Mouse (Mus musculus): Measurements from ENCODE around the gene Scd4. TPM values are rescaled to one million over a fixed set of nuclear protein-coding genes. Genes with fewer than 3 reads are reported as not detected.

Gene Scd4
- polyA plus RNA-seq, 1 experiment from 2014 or later, result not detected

DNA sequence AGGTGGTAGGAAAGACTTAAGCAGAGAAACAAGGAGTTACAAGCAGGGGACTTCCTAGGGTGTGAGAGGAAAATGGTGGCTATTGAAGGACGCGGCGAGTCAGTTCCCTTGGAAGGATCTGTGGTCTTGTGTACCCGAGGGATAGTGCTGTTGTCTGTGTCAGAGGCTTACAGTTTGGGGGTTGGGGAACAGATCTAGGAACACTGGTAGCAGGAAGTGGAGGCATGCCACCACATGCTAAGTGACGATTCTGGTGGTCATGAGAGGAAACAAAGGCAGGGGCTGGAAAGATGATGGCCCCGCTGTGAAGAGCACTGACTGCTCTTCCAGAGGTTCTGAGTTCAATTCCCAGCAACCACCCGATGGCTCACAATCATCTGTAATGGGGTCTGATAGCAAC is 32.4 kb upstream of the Scd4 start:
- peaks cover 35% of the 10 kb centered on the region for H3K4me1 ChIP-seq (ENCODE audit: insufficient read depth)
- H3K4me3 ChIP-seq (ENCODE audit: low read depth, low read length), result no peak overlapping the region
- WGBS, result 72% methylated on average over 7 of the region's 7 CpGs
- H3K36me3 ChIP-seq (ENCODE audit: insufficient read depth), result peaks cover 96% of the 10 kb centered on the region
- peak overlapping the region; percentile 19; the same call in 1 of the 2 replicates for H3K27ac ChIP-seq (ENCODE audit: low read depth)
- DNase-seq (no peak), ATAC-seq (ENCODE audit: insufficient read depth) (no peak)
- peak overlapping the region; percentile 90 for H3K4me2 ChIP-seq
- H3K9me3 ChIP-seq (ENCODE audit: low read depth, low read length), result no peaks in the 10 kb centered on the region
- no peak overlapping the region for H3K9ac ChIP-seq
- no peak for TF ChIP-seq CTCF (IDR thresholded peaks at IDR 0.05; ENCODE audit: low read depth)
- H3K27me3 ChIP-seq (ENCODE audit: insufficient read depth, low read length), result no peaks in the 10 kb centered on the region

DNA sequence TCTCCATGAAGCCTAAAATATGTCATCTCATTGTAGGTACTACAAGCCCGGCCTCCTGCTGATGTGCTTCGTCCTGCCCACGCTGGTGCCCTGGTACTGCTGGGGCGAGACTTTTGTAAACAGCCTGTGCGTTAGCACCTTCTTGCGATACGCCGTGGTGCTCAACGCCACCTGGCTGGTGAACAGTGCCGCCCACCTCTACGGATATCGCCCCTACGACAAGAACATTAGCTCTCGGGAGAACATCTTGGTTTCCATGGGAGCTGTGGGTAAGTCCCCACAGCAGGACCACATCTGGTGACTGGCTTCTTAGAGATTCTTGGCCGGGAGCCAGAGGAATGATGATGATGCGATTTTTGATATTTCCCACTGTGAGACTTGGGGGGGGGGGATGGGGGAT is 31.7 kb upstream of the Scd4 start:
- Histone ChIP-seq H3K4me3 (ENCODE audit: low read depth, low read length) (no peak overlapping the region), H3K9me3 (ENCODE audit: low read depth, low read length) (no peaks in the 10 kb centered on the region), H3K4me2 (peak overlapping the region; percentile 90; the same call in 1 of the 2 replicates), H3K27ac (ENCODE audit: low read depth) (peak overlapping the region; percentile 9; the same call in 1 of the 2 replicates), H3K4me1 (ENCODE audit: insufficient read depth) (peaks cover 35% of the 10 kb centered on the region), H3K9ac (no peak overlapping the region), H3K27me3 (ENCODE audit: insufficient read depth, low read length) (no peaks in the 10 kb centered on the region), H3K36me3 (ENCODE audit: insufficient read depth) (peaks cover 96% of the 10 kb centered on the region)
- whole genome bisulfite sequencing, result 42% methylated on average over 16 of the region's 16 CpGs
- DNase-seq, result peak; percentile 94
- peak; percentile 64; the same call in 1 of the 2 replicates for ATAC-seq (ENCODE audit: insufficient read depth)
- TF ChIP-seq CTCF (IDR thresholded peaks at IDR 0.05; ENCODE audit: low read depth), result no peak

DNA sequence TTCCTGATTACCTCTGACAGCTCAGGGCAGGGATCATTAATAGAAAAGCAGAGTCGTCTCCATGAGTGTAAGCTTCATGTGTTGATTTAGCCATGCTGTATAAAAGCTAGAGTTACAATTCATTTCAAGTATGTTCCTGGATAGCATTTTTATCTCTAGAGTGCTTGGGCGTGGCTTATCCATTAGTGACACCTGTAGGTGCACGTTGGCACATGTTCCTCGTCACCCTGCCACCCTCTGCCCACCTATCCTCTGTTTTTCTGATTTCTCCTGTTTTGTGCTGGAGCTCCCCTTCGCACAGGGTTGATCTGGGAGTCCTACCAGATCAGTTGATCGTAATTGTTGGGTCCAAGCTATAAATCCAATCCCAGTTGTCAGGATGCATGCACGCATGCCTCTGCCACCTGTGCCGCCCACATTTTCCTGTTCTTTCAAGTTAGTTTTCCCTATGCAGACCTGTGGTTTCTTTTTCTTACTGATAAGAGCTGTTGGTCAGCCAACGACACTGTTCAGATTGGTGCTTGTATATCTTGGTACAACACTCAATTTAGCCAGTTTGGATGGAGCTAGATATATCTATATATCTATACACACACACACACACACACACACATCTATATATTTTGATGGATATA is 31.1 kb upstream of the Scd4 start:
- Histone ChIP-seq H3K36me3 (ENCODE audit: insufficient read depth) (peaks cover 96% of the 10 kb centered on the region), H3K9ac (no peak overlapping the region), H3K27me3 (ENCODE audit: insufficient read depth, low read length) (no peaks in the 10 kb centered on the region), H3K4me3 (ENCODE audit: low read depth, low read length) (no peak overlapping the region), H3K4me2 (no peak overlapping the region), H3K4me1 (ENCODE audit: insufficient read depth) (peaks cover 32% of the 10 kb centered on the region), H3K27ac (ENCODE audit: low read depth) (no peak overlapping the region), H3K9me3 (ENCODE audit: low read depth, low read length) (no peaks in the 10 kb centered on the region)
- 51% methylated on average over 9 of the region's 9 CpGs for WGBS
- no peak for TF ChIP-seq CTCF (IDR thresholded peaks at IDR 0.05; ENCODE audit: low read depth)
- DNase-seq (no peak), ATAC-seq (ENCODE audit: insufficient read depth) (no peak; the same call in 1 of the 2 replicates)

DNA sequence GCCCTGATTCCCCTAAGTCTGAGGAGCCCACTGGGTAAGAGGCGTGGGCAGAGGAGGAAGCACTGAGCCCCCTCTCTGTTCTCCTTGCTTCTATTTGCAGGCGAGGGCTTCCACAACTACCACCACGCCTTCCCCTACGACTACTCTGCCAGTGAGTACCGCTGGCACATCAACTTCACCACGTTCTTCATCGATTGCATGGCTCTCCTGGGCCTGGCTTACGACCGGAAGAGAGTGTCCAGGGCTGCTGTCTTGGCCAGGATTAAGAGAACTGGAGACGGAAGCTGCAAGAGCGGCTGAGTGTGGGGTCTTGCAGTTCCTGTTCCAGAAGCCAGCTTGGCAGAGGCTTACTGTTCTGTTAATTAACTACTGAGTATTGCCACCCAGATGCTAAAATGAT is 30.0 kb upstream of the Scd4 start:
- no peak overlapping the region for H3K4me3 ChIP-seq (ENCODE audit: low read depth, low read length)
- peaks cover 96% of the 10 kb centered on the region for H3K36me3 ChIP-seq (ENCODE audit: insufficient read depth)
- H3K27ac ChIP-seq (ENCODE audit: low read depth), result 0 out of 2 replicates have a peak overlapping the region, but pooled peaks have one; percentile 6
- no peak overlapping the region for H3K4me2 ChIP-seq
- H3K9ac ChIP-seq, result no peak overlapping the region
- no peaks in the 10 kb centered on the region for H3K9me3 ChIP-seq (ENCODE audit: low read depth, low read length)
- H3K4me1 ChIP-seq (ENCODE audit: insufficient read depth), result peaks cover 22% of the 10 kb centered on the region
- DNase-seq, result peak; percentile 29
- H3K27me3 ChIP-seq (ENCODE audit: insufficient read depth, low read length), result no peaks in the 10 kb centered on the region
- ATAC-seq (ENCODE audit: insufficient read depth), result no peak
- no peak for TF ChIP-seq CTCF (IDR thresholded peaks at IDR 0.05; ENCODE audit: low read depth)
- WGBS, result 65% methylated on average over 11 of the region's 11 CpGs

DNA sequence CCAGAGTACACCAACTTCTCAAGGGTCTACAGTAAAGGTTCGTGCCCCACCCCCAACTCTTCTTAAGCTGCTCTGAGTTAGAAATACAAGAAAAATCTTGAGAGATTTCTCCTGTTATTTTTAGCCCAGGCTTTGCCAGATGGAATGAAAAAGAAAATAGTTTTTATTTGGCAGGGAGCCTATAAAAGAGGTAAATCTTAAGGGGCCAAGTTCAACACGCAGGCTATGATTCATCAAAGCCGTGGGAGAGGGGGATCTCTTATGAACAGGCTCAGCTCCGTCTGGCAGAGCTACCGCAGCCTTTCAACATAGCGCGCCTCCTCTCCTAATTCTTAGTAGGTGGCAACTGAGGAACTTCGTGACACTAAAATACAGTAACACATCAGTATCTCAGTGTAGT is 29.4 kb upstream of the Scd4 start:
- ATAC-seq (ENCODE audit: insufficient read depth) (no peak), DNase-seq (peak; percentile 41)
- H3K36me3 ChIP-seq (ENCODE audit: insufficient read depth), result peaks cover 96% of the 10 kb centered on the region
- no peak overlapping the region for H3K27ac ChIP-seq (ENCODE audit: low read depth)
- H3K9ac ChIP-seq, result no peak overlapping the region
- H3K4me1 ChIP-seq (ENCODE audit: insufficient read depth), result peaks cover 16% of the 10 kb centered on the region
- H3K9me3 ChIP-seq (ENCODE audit: low read depth, low read length), result no peaks in the 10 kb centered on the region
- H3K4me3 ChIP-seq (ENCODE audit: low read depth, low read length), result no peak overlapping the region
- no peak overlapping the region for H3K4me2 ChIP-seq
- no peak for TF ChIP-seq CTCF (IDR thresholded peaks at IDR 0.05; ENCODE audit: low read depth)
- no peaks in the 10 kb centered on the region for H3K27me3 ChIP-seq (ENCODE audit: insufficient read depth, low read length)
- 61% methylated on average over 8 of the region's 8 CpGs for WGBS

DNA sequence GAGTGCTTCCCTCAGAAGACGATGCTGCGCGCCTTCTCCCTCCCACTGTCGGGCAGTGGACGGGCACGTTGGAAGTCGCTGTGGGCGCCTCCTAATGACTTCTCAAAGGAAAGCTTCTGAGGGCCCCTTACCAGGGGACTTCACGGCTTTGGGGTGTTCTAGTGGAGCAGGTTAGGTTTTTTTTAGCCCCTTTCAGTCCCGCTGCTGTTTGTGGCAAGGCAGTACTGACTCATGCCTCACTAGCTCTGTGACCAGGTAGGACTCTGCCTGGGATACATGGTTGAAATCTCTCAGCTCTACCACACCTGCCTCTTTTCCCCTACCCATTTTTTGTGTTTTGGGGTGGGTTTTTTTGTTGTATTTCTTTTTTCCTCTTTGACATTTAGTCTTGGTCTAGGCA is 28.5 kb upstream of the Scd4 start:
- no peak overlapping the region for H3K27ac ChIP-seq (ENCODE audit: low read depth)
- H3K4me2 ChIP-seq, result no peak overlapping the region
- no peak for ATAC-seq (ENCODE audit: insufficient read depth)
- H3K4me3 ChIP-seq (ENCODE audit: low read depth, low read length), result no peak overlapping the region
- H3K4me1 ChIP-seq (ENCODE audit: insufficient read depth), result peaks cover 11% of the 10 kb centered on the region
- H3K9ac ChIP-seq, result no peak overlapping the region
- no peaks in the 10 kb centered on the region for H3K27me3 ChIP-seq (ENCODE audit: insufficient read depth, low read length)
- WGBS, result 80% methylated on average over 10 of the region's 10 CpGs
- no peak for TF ChIP-seq CTCF (IDR thresholded peaks at IDR 0.05; ENCODE audit: low read depth)
- H3K36me3 ChIP-seq (ENCODE audit: insufficient read depth), result peaks cover 92% of the 10 kb centered on the region
- peak; percentile 3 for DNase-seq
- no peaks in the 10 kb centered on the region for H3K9me3 ChIP-seq (ENCODE audit: low read depth, low read length)

DNA sequence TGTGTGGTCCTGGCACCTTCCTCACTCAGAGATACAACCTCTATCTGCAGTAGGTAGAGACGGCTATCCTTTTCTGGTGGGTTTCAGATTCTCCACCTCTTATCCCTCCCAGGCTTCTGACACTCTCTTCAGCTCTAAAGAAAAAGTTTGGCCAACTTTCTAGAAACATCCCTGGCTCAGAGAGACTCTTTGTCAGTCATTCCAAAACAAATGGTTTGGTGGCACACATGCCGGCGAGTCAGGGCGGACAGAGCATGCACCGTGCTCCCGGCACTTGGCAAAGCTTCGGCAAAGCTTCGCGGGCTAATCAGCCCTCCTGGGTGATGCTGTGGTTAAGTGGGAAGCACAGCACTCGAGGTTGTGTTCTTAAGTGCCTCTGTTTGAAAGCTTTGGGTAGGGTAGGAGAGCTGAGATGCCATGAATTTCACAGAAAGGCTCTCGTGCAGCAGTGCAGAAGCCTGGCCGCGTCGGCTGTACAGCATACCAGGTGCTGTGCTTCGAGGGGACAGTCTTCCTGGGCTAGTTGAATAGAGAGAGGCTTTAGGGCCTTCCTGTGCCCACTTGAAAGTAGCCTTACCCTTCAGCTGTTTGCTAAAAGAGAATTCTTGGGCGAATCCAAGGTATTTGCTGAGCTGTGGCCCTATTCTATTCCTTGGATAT is 27.9 kb upstream of the Scd4 start:
- H3K4me1 ChIP-seq (ENCODE audit: insufficient read depth), result peaks cover 10% of the 10 kb centered on the region
- H3K27ac ChIP-seq (ENCODE audit: low read depth), result no peak overlapping the region
- H3K9me3 ChIP-seq (ENCODE audit: low read depth, low read length), result no peaks in the 10 kb centered on the region
- H3K36me3 ChIP-seq (ENCODE audit: insufficient read depth), result peaks cover 86% of the 10 kb centered on the region
- DNase-seq, result peak; percentile 2
- H3K4me2 ChIP-seq, result no peak overlapping the region
- no peaks in the 10 kb centered on the region for H3K27me3 ChIP-seq (ENCODE audit: insufficient read depth, low read length)
- no peak for ATAC-seq (ENCODE audit: insufficient read depth)
- no peak for TF ChIP-seq CTCF (IDR thresholded peaks at IDR 0.05; ENCODE audit: low read depth)
- 77% methylated on average over 16 of the region's 16 CpGs for WGBS
- H3K4me3 ChIP-seq (ENCODE audit: low read depth, low read length), result no peak overlapping the region
- no peak overlapping the region for H3K9ac ChIP-seq
